Mouse (Mus musculus) C2C12 (cell line): Measurements from ENCODE around the gene Tmem97. TPM values are rescaled to one million over a fixed set of nuclear protein-coding genes. Genes with fewer than 3 reads are reported as not detected.

ENCODE experiments used
- H3K27me3 ChIP-seq: one replicate; pipeline ENCODE4 v1.6.1; 2011; ENCODE audit not compliant: control insufficient read depth, insufficient read depth, insufficient read length
- H3K36me3 ChIP-seq: one replicate; pipeline ENCODE4 v1.6.1; 2011; ENCODE audit not compliant: control insufficient read depth, insufficient read depth
- H3K4me3 ChIP-seq: one replicate; pipeline ENCODE4 v1.5.1; 2011; ENCODE audit warnings: mild to moderate bottlenecking, control low read depth; ENCODE audit not compliant: poor library complexity, insufficient read depth, severe bottlenecking
- H3K79me2 ChIP-seq: one replicate; pipeline ENCODE4 v1.6.1; 2011; ENCODE audit not compliant: control insufficient read depth, insufficient read depth
- H3K79me3 ChIP-seq: one replicate; pipeline ENCODE4 v1.6.1; 2011; ENCODE audit warnings: low read depth, control low read depth
- H3ac ChIP-seq: one replicate; pipeline ENCODE3; 2011; ENCODE audit warnings: low read depth; ENCODE audit not compliant: control insufficient read depth, insufficient read length
- CEBPB ChIP-seq: IDR thresholded peaks from one replicate; pipeline ENCODE4 v1.6.1; 2011; ENCODE audit warnings: low read depth, mild to moderate bottlenecking, control low read depth, moderate library complexity
- CTCF ChIP-seq: IDR thresholded peaks from one replicate; pipeline ENCODE4 v1.5.1; 2011; ENCODE audit not compliant: control insufficient read depth, insufficient read depth, insufficient read length
- FOSL1 ChIP-seq: IDR thresholded peaks from one replicate; pipeline ENCODE4 v1.8.0; 2011; ENCODE audit warnings: mild to moderate bottlenecking, low read length; ENCODE audit not compliant: poor library complexity, insufficient read depth, severe bottlenecking
- MAX ChIP-seq: IDR thresholded peaks from one replicate; pipeline ENCODE4 v1.6.1; 2011; ENCODE audit warnings: mild to moderate bottlenecking, control low read depth
- MYOD1 ChIP-seq: IDR thresholded peaks from one replicate; pipeline ENCODE4 v1.6.1; 2011; ENCODE audit warnings: low read depth; ENCODE audit not compliant: control insufficient read depth, insufficient read length
- MYOG ChIP-seq: IDR thresholded peaks from one replicate; pipeline ENCODE4 v1.6.1; 2011; ENCODE audit not compliant: control insufficient read depth, insufficient read length; ENCODE audit errors: extremely low read depth
- USF1 ChIP-seq: IDR thresholded peaks from one replicate; pipeline ENCODE4 v1.6.1; 2011; ENCODE audit warnings: low read depth, mild to moderate bottlenecking, control low read depth, moderate library complexity
- polyA plus RNA-seq: library from polyadenylated mRNA; unstranded; fragments of >200 nt; fragmentation: generic; extraction: Trizol; gene quantifications from one replicate; pipeline ENCODE4 v1.2.1, GENCODE M21; 2012; ENCODE audit warnings: missing spikeins

Gene Tmem97
- polyA plus RNA-seq, 1 experiment = 164 TPM

DNA sequence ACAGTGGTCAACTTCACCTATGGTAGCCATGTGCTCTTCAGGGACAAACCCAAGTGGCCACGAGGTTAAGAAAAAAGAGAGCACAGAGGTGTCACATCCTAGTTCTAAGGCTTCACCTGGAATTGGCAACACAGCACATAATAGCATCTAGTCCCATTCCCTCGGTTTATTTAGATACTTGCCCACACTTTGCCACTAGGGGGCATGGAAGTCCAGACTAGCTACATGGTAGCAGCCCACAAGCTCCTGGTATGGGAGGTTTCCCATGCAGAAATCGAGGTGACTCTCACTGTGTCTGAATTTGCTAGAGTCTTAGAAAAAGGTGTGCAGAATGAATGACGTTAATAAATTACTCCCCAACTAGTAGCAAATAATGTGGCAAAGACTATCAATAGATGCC is 9.9 kb upstream of the Tmem97 start:
- Histone ChIP-seq H3K36me3 (peaks cover 4% of the 10 kb centered on the region), H3K27me3 (no peaks in the 10 kb centered on the region), H3K79me2 (no peaks in the 10 kb centered on the region), H3ac (no peak overlapping the region), H3K79me3 (no peaks in the 10 kb centered on the region), H3K4me3 (no peak overlapping the region)
- TF ChIP-seq CTCF = peak; percentile 50
- TF ChIP-seq MYOD1 = no peak
- TF ChIP-seq MAX = no peak

DNA sequence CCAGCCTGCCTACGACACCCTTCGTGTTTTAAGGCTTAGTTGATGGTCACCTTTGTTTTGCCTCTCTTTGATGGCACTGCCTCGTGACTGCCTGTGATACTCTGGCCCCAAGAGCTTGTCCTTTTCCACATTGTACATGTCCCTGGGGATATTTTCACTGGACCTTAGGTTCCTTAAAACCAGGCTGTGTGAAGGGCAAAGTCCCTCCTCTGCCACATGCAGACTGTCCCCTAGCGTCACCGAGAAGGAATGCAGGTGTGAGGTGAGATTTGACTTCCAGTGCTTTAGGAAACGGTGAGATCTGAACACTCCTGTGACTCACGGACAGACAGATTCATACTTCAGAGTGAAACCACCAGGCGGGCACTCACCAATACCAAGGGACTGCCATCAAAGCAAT is 6.7 kb upstream of the Tmem97 start:
- Histone ChIP-seq H3K79me3 (no peaks in the 10 kb centered on the region), H3K27me3 (no peaks in the 10 kb centered on the region), H3ac (no peak overlapping the region), H3K79me2 (no peaks in the 10 kb centered on the region), H3K4me3 (no peak overlapping the region), H3K36me3 (no peaks in the 10 kb centered on the region)
- TF ChIP-seq FOSL1 = no peak
- TF ChIP-seq MYOG = no peak
- TF ChIP-seq CTCF = no peak
- no peak for TF ChIP-seq CEBPB
- TF ChIP-seq MYOD1 = no peak
- no peak for TF ChIP-seq USF1
- no peak for TF ChIP-seq MAX

DNA sequence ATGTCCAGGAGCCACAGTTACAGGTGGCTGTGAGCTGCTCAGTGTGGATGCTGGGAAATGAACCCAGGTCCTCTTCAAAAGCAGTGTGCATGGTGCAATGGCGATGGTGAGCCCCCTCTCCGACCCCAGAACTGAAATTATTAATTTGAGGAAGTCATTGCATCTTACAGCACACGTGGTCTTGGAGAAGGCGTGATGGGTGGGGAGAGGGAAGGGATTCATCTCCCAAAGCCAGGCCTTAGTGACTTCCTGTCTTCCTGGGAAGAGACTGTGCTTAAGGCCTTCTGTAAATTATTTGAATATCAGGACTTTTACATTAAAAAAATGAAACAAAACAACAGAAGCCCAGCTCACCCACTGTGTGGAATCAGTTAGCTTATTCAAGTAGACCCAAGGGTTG is 5.5 kb upstream of the Tmem97 start:
- Histone ChIP-seq H3K79me2 (no peaks in the 10 kb centered on the region), H3ac (no peak overlapping the region), H3K27me3 (no peaks in the 10 kb centered on the region), H3K36me3 (no peaks in the 10 kb centered on the region), H3K4me3 (no peak overlapping the region), H3K79me3 (no peaks in the 10 kb centered on the region)
- no peak for TF ChIP-seq CEBPB
- no peak for TF ChIP-seq MYOD1
- TF ChIP-seq MAX = no peak
- TF ChIP-seq MYOG = no peak
- TF ChIP-seq USF1 = no peak
- no peak for TF ChIP-seq FOSL1
- no peak for TF ChIP-seq CTCF

DNA sequence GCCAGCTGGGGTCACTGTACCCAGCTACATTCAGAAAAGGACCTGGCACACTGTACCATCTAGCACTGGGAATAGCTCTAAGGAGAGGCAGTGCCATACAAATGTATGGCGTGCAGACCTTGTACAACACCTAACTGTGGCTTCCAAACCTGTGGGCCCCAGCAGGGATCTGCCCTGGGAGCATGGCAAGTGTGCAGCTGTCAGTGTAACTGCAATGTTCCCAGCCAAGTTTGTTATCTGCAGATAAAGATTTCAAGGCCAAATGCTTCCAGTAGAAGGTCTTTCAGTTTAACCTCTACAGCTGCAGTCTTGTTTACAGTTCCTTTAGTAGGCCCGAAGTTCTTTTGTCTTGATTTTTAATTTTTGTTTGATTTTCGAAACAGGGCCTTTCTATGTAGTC is 5.0 kb upstream of the Tmem97 start:
- Histone ChIP-seq H3K4me3 (no peak overlapping the region), H3K36me3 (no peaks in the 10 kb centered on the region), H3K27me3 (no peaks in the 10 kb centered on the region), H3ac (no peak overlapping the region), H3K79me2 (no peaks in the 10 kb centered on the region), H3K79me3 (no peaks in the 10 kb centered on the region)
- no peak for TF ChIP-seq MAX
- no peak for TF ChIP-seq MYOD1
- no peak for TF ChIP-seq CTCF
- TF ChIP-seq FOSL1 = no peak
- TF ChIP-seq MYOG = no peak
- TF ChIP-seq USF1 = no peak
- no peak for TF ChIP-seq CEBPB

DNA sequence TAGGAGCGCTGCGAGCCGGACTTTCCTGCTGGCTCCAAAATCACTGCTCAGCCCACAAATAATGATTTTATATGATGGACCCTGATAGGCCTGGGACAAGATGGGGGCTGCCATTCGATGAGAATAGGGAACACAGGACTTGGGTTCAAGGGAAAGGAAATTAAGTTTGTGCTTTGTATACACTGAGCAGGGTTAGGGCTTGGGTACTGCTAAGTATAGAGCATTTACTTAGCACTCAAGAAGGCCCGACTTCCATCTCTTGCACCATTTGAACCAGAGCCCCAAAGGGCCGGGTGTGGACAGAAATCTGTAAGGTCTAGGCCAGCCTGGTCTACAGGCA is 452 bp upstream of the Tmem97 start:
- H3ac ChIP-seq = peak overlapping the region; percentile 44
- no peaks in the 10 kb centered on the region for H3K27me3 ChIP-seq
- H3K79me3 ChIP-seq = peaks cover 30% of the 10 kb centered on the region
- H3K4me3 ChIP-seq = no peak overlapping the region
- H3K79me2 ChIP-seq = peaks cover 44% of the 10 kb centered on the region
- TF ChIP-seq MYOD1 = no peak
- TF ChIP-seq USF1 = no peak
- TF ChIP-seq CEBPB = no peak
- no peak for TF ChIP-seq MYOG
- no peak for TF ChIP-seq CTCF
- TF ChIP-seq FOSL1 = no peak
- TF ChIP-seq MAX = no peak
- peaks cover 11% of the 10 kb centered on the region for H3K36me3 ChIP-seq

DNA sequence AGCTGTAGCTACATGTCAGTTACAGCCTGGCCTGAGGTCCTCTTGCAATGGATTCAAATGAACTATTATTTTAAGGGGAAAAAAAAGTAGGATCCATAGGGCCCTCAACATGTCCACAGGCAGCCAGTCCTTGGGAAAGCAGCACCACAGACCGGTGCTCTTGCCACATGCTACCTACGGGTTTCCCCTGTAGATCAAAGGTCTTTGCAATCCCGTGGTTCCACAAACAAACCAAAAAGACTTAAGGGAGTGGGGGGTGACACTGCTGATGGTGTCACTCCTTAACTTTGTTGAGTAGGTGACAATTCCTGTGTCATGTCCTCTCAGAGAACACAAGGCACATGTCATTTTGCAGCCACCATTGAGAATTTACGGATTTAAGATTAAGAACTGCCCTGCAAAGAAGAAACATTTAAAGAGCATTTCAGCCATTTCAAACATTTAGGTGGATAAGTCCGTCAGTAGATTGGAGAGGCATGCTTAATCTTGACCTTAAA is 1.0 kb downstream of the Tmem97 start:
- Histone ChIP-seq H3K79me3 (peaks cover 43% of the 10 kb centered on the region), H3K36me3 (peaks cover 23% of the 10 kb centered on the region), H3ac (peak overlapping the region; percentile 63), H3K4me3 (peak overlapping the region; percentile 81), H3K79me2 (peaks cover 59% of the 10 kb centered on the region), H3K27me3 (no peaks in the 10 kb centered on the region)
- TF ChIP-seq MYOD1 (no peak), MYOG (no peak), FOSL1 (no peak), MAX (no peak), CEBPB (no peak), USF1 (no peak), CTCF (no peak)
